ENCODE assay signal across 12 mouse cellular contexts in the genomic region with DNA sequence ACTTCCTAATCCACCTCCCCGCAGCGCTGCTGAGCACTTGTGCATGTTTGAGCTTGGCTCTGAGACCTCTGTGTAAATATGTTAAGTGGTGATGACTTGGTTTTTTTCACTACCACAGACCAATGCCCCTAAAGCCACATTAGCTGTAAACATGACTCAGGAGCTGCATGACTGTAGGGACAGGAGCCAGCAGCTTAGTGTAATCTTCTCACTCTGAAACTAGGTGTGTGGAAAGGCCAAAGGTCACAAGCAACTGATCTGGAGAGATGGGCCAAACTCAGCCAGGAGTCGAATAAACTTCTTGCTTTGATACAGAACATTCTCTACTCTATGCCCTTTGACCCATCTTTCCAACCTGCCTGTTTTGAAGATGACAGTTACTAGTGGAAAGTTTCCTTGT. TPM values are rescaled to one million over a fixed set of nuclear protein-coding genes. Genes with fewer than 3 reads are reported as not detected.
DNase-seq lines count a peak whose midpoint lies in the region; ATAC-seq and TF ChIP-seq lines count a peak whose summit lies in the region.
"Had no signal": no experiment of that assay in that cellular context is flagged by ENCODE, and none has a peak within 500 bp of the region (broad histone marks: within the 10 kb centered on the region; RNA-seq: fewer than 3 reads in every experiment).

No protein-coding gene starts in this region.

- peaks cover 26% of the 10 kb centered on the region for H3K36me3 ChIP-seq in lung, embryonic 15.5 days
- peaks cover 23% of the 10 kb centered on the region for H3K36me3 ChIP-seq in kidney, postnatal 0 days (ENCODE audit: insufficient read depth, low read length)
- H3K36me3 ChIP-seq in stomach, postnatal 0 days (ENCODE audit: control insufficient read depth, insufficient read depth, low read length): peaks cover 10% of the 10 kb centered on the region; the same call in 1 of the 2 replicates
- H3K36me3 ChIP-seq: liver, embryonic 15.5 days had no signal

- H3K27me3 ChIP-seq in lung, embryonic 15.5 days: no peaks in the 10 kb centered on the region
- H3K27me3 ChIP-seq in kidney, postnatal 0 days (ENCODE audit: insufficient read depth, low read length): no peaks in the 10 kb centered on the region
- no peaks in the 10 kb centered on the region for H3K27me3 ChIP-seq in stomach, postnatal 0 days (ENCODE audit: control insufficient read depth, insufficient read depth, low read length)
- H3K27me3 ChIP-seq: forebrain, embryonic 13.5 days; liver, embryonic 15.5 days had no signal

- no peak for DNase-seq in lung, adult 2 months
- peak; percentile 35 for DNase-seq in fibroblast of lung, adult 2 months (ENCODE audit: low read depth)
- DNase-seq in kidney, postnatal 0 days (ENCODE audit: low spot score): no peak
- no peak for DNase-seq in stomach, postnatal 0 days (ENCODE audit: low spot score)
- no peak for DNase-seq in urinary bladder, postnatal 36 days (ENCODE audit: low spot score in 2 of 2)
- DNase-seq in cerebellum, postnatal 14 days: no peak
- DNase-seq: embryo, embryonic 11 days; layer of hippocampus, postnatal 36 days had no signal

- peaks cover 30% of the 10 kb centered on the region for H3K4me1 ChIP-seq in lung, embryonic 15.5 days
- H3K4me1 ChIP-seq in lung, adult 2 months (ENCODE audit: control insufficient read depth, insufficient read depth, low read length): peaks cover 3% of the 10 kb centered on the region; the same call in 1 of the 2 replicates
- H3K4me1 ChIP-seq in kidney, postnatal 0 days (replicated peaks; ENCODE audit: insufficient read depth, low read length): peaks cover 15% of the 10 kb centered on the region; the same call in 1 of the 2 replicates
- H3K4me1 ChIP-seq in stomach, postnatal 0 days (replicated peaks; ENCODE audit: control insufficient read depth, insufficient read depth): peaks cover 6% of the 10 kb centered on the region
- H3K4me1 ChIP-seq: forebrain, embryonic 13.5 days; liver, embryonic 15.5 days had no signal

- no peak for TF ChIP-seq POLR2A in lung, adult 2 months (IDR thresholded peaks at IDR 0.05; ENCODE audit: borderline replicate concordance, extremely low read depth, low read depth, low read length)

- H3K9ac ChIP-seq in lung, embryonic 15.5 days: no peak overlapping the region
- H3K9ac ChIP-seq in kidney, postnatal 0 days (ENCODE audit: low read depth, low read length): no peak overlapping the region
- no peak overlapping the region for H3K9ac ChIP-seq in stomach, postnatal 0 days (ENCODE audit: low read length)
- H3K9ac ChIP-seq: forebrain, embryonic 13.5 days; liver, embryonic 15.5 days had no signal

- 43% methylated on average over 3 of the region's 3 CpGs for WGBS in lung, embryonic 15.5 days
- 52% methylated on average over 3 of the region's 3 CpGs for WGBS in lung, adult 2 months
- 67% methylated on average over 3 of the region's 3 CpGs for whole genome bisulfite sequencing in kidney, postnatal 0 days
- 32% methylated on average over 3 of the region's 3 CpGs for WGBS in stomach, postnatal 0 days

- no peak for TF ChIP-seq EP300 in stomach, postnatal 0 days (optimal IDR thresholded peaks at IDR 0.05)

- no peak overlapping the region for H3K4me3 ChIP-seq in lung, embryonic 15.5 days
- H3K4me3 ChIP-seq in lung, adult 2 months (replicated peaks; ENCODE audit: extremely low read depth, low read depth, low read length): no peak overlapping the region
- H3K4me3 ChIP-seq in kidney, postnatal 0 days (replicated peaks; ENCODE audit: low read depth, low read length): no peak overlapping the region
- no peak overlapping the region for H3K4me3 ChIP-seq in stomach, postnatal 0 days (ENCODE audit: low read depth, low read length)
- H3K4me3 ChIP-seq: forebrain, embryonic 13.5 days; liver, embryonic 15.5 days had no signal

- no peak for ATAC-seq in lung, embryonic 15.5 days (ENCODE audit: borderline replicate concordance, extremely low read depth, low FRiP score, low TSS enrichment)
- ATAC-seq in kidney, postnatal 0 days (replicated peaks; ENCODE audit: low FRiP score, low read depth): 0 out of 2 replicates have a peak, but pooled peaks have one; percentile 37
- ATAC-seq in stomach, postnatal 0 days (ENCODE audit: low FRiP score, low TSS enrichment): peak; percentile 72
- ATAC-seq: forebrain, embryonic 13.5 days had no signal

- peak overlapping the region; percentile 74 for H3K27ac ChIP-seq in lung, embryonic 15.5 days
- H3K27ac ChIP-seq in kidney, postnatal 0 days: peak overlapping the region; percentile 48; the same call in 1 of the 2 replicates
- peak overlapping the region; percentile 74 for H3K27ac ChIP-seq in stomach, postnatal 0 days (replicated peaks)
- H3K27ac ChIP-seq: forebrain, embryonic 13.5 days; liver, embryonic 15.5 days had no signal

- no peaks in the 10 kb centered on the region for H3K9me3 ChIP-seq in lung, embryonic 15.5 days
- H3K9me3 ChIP-seq in kidney, postnatal 0 days (replicated peaks; ENCODE audit: low read length): no peaks in the 10 kb centered on the region
- no peaks in the 10 kb centered on the region for H3K9me3 ChIP-seq in stomach, postnatal 0 days (ENCODE audit: control insufficient read depth, low read length)
- H3K9me3 ChIP-seq: forebrain, embryonic 13.5 days; liver, embryonic 15.5 days had no signal

- no peak for TF ChIP-seq CTCF in lung, adult 2 months (IDR thresholded peaks at IDR 0.05; ENCODE audit: insufficient read depth, low read length)
- TF ChIP-seq CTCF in kidney, postnatal 0 days (IDR thresholded peaks at IDR 0.05; ENCODE audit: low read depth): no peak
- no peak for TF ChIP-seq CTCF in stomach, postnatal 0 days (IDR thresholded peaks at IDR 0.05; ENCODE audit: low read depth)

- no peak overlapping the region for H3K4me2 ChIP-seq in lung, embryonic 15.5 days
- H3K4me2 ChIP-seq in kidney, postnatal 0 days (ENCODE audit: low read length): no peak overlapping the region
- H3K4me2 ChIP-seq in stomach, postnatal 0 days (replicated peaks; ENCODE audit: low read depth): no peak overlapping the region
- H3K4me2 ChIP-seq: forebrain, embryonic 13.5 days; liver, embryonic 15.5 days had no signal

RNA-seq across cellular contexts. Expression of a gene that starts 17.3 kb away (rescaled TPM):
- 0.20 TPM in 1 of 2 replicates, not detected in the other for polyA plus RNA-seq in lung, embryonic 15.5 days (2015; fragmentation: Nextera tagmentation; extraction: Ambion mirVana)
- polyA plus RNA-seq in lung, adult 2 months (2012; rRNA removed): 0.11 and 0.13 TPM in 2 replicates
- polyA plus RNA-seq in kidney, postnatal 0 days (2015; fragmentation: Nextera tagmentation; extraction: Ambion mirVana): not detected in 2 replicates
- polyA plus RNA-seq in stomach, postnatal 0 days (2015; fragmentation: Nextera tagmentation; extraction: Ambion mirVana): not detected in 2 replicates
- polyA plus RNA-seq: forebrain, embryonic 13.5 days; hindbrain, embryonic 11.5 days; liver, embryonic 15.5 days had no signal

RNA-seq across cellular contexts. Expression of a gene that starts 26.7 kb away (rescaled TPM):
- 18.5 and 21.5 TPM in 2 replicates for polyA plus RNA-seq in lung, embryonic 15.5 days (2015; fragmentation: Nextera tagmentation; extraction: Ambion mirVana)
- 22.8 and 33.5 TPM in 2 replicates for polyA plus RNA-seq in lung, adult 2 months (2012; rRNA removed)
- 16.2 and 16.4 TPM in 2 replicates for polyA plus RNA-seq in kidney, postnatal 0 days (2015; fragmentation: Nextera tagmentation; extraction: Ambion mirVana)
- 13.4 and 15.8 TPM in 2 replicates for polyA plus RNA-seq in stomach, postnatal 0 days (2015; fragmentation: Nextera tagmentation; extraction: Ambion mirVana)
